Mouse (Mus musculus) heart, adult 11 months (tissue): Measurements from ENCODE around the gene Cdk7.

Experiments
- DNase-seq: peaks from one replicate; pipeline ENCODE4 v3.0.0; 2022

The Cdk7 gene

GRCm38 (mm10) chr13:100724051-100724754 is 6.5 kb downstream of the Cdk7 start:
- peak; percentile 87 for DNase-seq

- DNase-seq: peak; percentile 74
Measured at GRCm38 (mm10) chr13:100721656-100722055, 9.1 kb downstream of the Cdk7 start.

GRCm38 (mm10) chr13:100715467-100715866 is 15.3 kb downstream of the Cdk7 start:
- peak; percentile 67 for DNase-seq

GRCm38 (mm10) chr13:100706206-100706605 is 24.5 kb downstream of the Cdk7 start:
- DNase-seq: peak; percentile 56

- peak; percentile 78 for DNase-seq
Measured at GRCm38 (mm10) chr13:100703468-100703867, 27.3 kb downstream of the Cdk7 start.

- peak; percentile 55 for DNase-seq
Measured at GRCm38 (mm10) chr13:100698866-100699265, 31.9 kb downstream of the Cdk7 start.

- no peak for DNase-seq
Measured at GRCm38 (mm10) chr13:100697541-100697940, 33.2 kb downstream of the Cdk7 start.

- peak; percentile 51 for DNase-seq
Measured at GRCm38 (mm10) chr13:100687513-100687912, 43.2 kb downstream of the Cdk7 start.

- no peak for DNase-seq
Measured at GRCm38 (mm10) chr13:100684355-100684754, 46.4 kb downstream of the Cdk7 start.

GRCm38 (mm10) chr13:100682837-100683236 is 47.9 kb downstream of the Cdk7 start:
- no peak for DNase-seq

GRCm38 (mm10) chr13:100681615-100682014 is 49.1 kb downstream of the Cdk7 start:
- DNase-seq: no peak

- no peak for DNase-seq
Measured at GRCm38 (mm10) chr13:100675936-100676635, 54.7 kb downstream of the Cdk7 start.

GRCm38 (mm10) chr13:100670181-100670741 is 60.5 kb downstream of the Cdk7 start:
- DNase-seq: peak; percentile 7

GRCm38 (mm10) chr13:100669291-100670022 is 61.3 kb downstream of the Cdk7 start, which contains the start of gene Ccdc125:
Gene Ccdc125, plus strand, starts transcription at chr13:100669717.
- DNase-seq: peak; percentile 91

GRCm38 (mm10) chr13:100659864-100660456 is 70.8 kb downstream of the Cdk7 start:
- peak; percentile 64 for DNase-seq

- peak; percentile 45 for DNase-seq
Measured at GRCm38 (mm10) chr13:100658091-100658490, 72.6 kb downstream of the Cdk7 start.
